Mouse (Mus musculus) CH12.LX (cell line): Measurements from ENCODE around the gene Zfp444. TPM values are rescaled to one million over a fixed set of nuclear protein-coding genes. Genes with fewer than 3 reads are reported as not detected.

Experiments
- DNase-seq: peaks from one replicate; pipeline ENCODE4 v3.0.0-alpha.2; 2013; ENCODE audit errors: extremely low read depth
- H3K27ac ChIP-seq: 2 replicates; pipeline ENCODE4 v1.5.1; 2012; ENCODE audit warnings: low read depth, mild to moderate bottlenecking, control low read depth, moderate library complexity; ENCODE audit not compliant: insufficient read depth
- H3K27me3 ChIP-seq: replicated peaks from 2 replicates; pipeline ENCODE3; 2012; ENCODE audit warnings: inconsistent platforms
- H3K36me3 ChIP-seq, 2 experiments: replicated peaks in 1 of 2; 2 replicates each; pipeline versions ENCODE3 to v1.6.1; 2012; ENCODE audit warnings: inconsistent platforms in 1 of 2, low read length in 1 of 2, mild to moderate bottlenecking in 1 of 2, mixed read lengths in 1 of 2, moderate library complexity in 1 of 2; ENCODE audit not compliant: control insufficient read depth in 1 of 2, insufficient read depth in 1 of 2
- H3K4me1 ChIP-seq, 2 experiments: 2 replicates each; pipeline ENCODE4 v1.6.1; 2012; ENCODE audit warnings: inconsistent platforms in 1 of 2, moderate library complexity in 1 of 2; ENCODE audit not compliant: insufficient read depth in 2 of 2, control insufficient read depth in 1 of 2
- H3K4me2 ChIP-seq: 2 replicates; pipeline ENCODE4 v1.6.1; 2012; ENCODE audit warnings: low read depth, mild to moderate bottlenecking, control low read depth; ENCODE audit not compliant: poor library complexity, insufficient read depth, severe bottlenecking
- H3K4me3 ChIP-seq, 3 experiments: fragments of 150-350 bp in 1 of 3; sonication (generic) in 1 of 3; replicated peaks in 1 of 3; 2 replicates each; pipeline versions ENCODE3 to v1.5.1; 2011 to 2012; ENCODE audit warnings: low read depth in 2 of 3, low read length in 2 of 3, mild to moderate bottlenecking in 2 of 3, moderate library complexity in 2 of 3, control low read depth in 1 of 3, improper control_type of control experiment in 1 of 3, inconsistent platforms in 1 of 3, mixed read lengths in 1 of 3; ENCODE audit not compliant: poor library complexity in 1 of 3
- H3K79me2 ChIP-seq: replicated peaks from 2 replicates; pipeline ENCODE4 v1.6.1; 2012; ENCODE audit warnings: mild to moderate bottlenecking, moderate library complexity; ENCODE audit not compliant: control insufficient read depth, poor library complexity, insufficient read depth, severe bottlenecking; ENCODE audit errors: extremely low read depth
- H3K9ac ChIP-seq: 2 replicates; pipeline ENCODE4 v1.6.1; 2012; ENCODE audit warnings: low read depth, mild to moderate bottlenecking, control low read depth, moderate library complexity; ENCODE audit not compliant: insufficient read depth
- H3K9me3 ChIP-seq: replicated peaks from 2 replicates; pipeline ENCODE3; 2012; ENCODE audit warnings: low read length, inconsistent platforms, mixed read lengths
- CTCF ChIP-seq, 2 experiments: IDR thresholded peaks in 1 of 2; conservative IDR thresholded peaks in 1 of 2; 2 replicates each; pipeline ENCODE4 v1.5.1; 2011 to 2012; ENCODE audit warnings: low read depth in 2 of 2, low read length in 2 of 2, improper control_type of control experiment in 1 of 2, inconsistent platforms in 1 of 2, mild to moderate bottlenecking in 1 of 2, moderate library complexity in 1 of 2
- ELF1 ChIP-seq: IDR thresholded peaks from 2 replicates; pipeline ENCODE4 v1.6.1; 2014; ENCODE audit warnings: low read depth, mild to moderate bottlenecking, inconsistent platforms, low read length, improper control_type of control experiment
- EP300 ChIP-seq: IDR thresholded peaks from 2 replicates; pipeline ENCODE4 v1.6.1; 2011; ENCODE audit warnings: low read length, improper control_type of control experiment
- GABPA ChIP-seq: IDR thresholded peaks from 2 replicates; pipeline ENCODE4 v1.6.1; 2012; ENCODE audit warnings: low read depth, low read length, improper control_type of control experiment, inconsistent platforms; ENCODE audit not compliant: insufficient replicate concordance
- JUND ChIP-seq: conservative IDR thresholded peaks from 2 replicates; pipeline ENCODE4 v1.6.1; 2011; ENCODE audit warnings: low read depth, low read length, improper control_type of control experiment
- MXI1 ChIP-seq: IDR thresholded peaks from 2 replicates; pipeline ENCODE4 v1.6.1; 2011; ENCODE audit warnings: mild to moderate bottlenecking, low read depth, low read length, improper control_type of control experiment
- NELFE ChIP-seq: IDR thresholded peaks from 2 replicates; pipeline ENCODE4 v1.6.1; 2011; ENCODE audit warnings: low read depth, low read length, improper control_type of control experiment
- PAX5 ChIP-seq: IDR thresholded peaks from 2 replicates; pipeline ENCODE4 v1.6.1; 2012; ENCODE audit warnings: low read length, inconsistent platforms, mixed read lengths
- RAD21 ChIP-seq: IDR thresholded peaks from 2 replicates; pipeline ENCODE4 v1.6.1; 2011; ENCODE audit warnings: low read depth, mild to moderate bottlenecking, low read length, improper control_type of control experiment, moderate library complexity
- RCOR1 ChIP-seq: conservative IDR thresholded peaks from 2 replicates; pipeline ENCODE4 v1.6.1; 2012; ENCODE audit warnings: low read depth, mild to moderate bottlenecking, inconsistent platforms, low read length, improper control_type of control experiment
- SMC3 ChIP-seq: IDR thresholded peaks from 2 replicates; pipeline ENCODE4 v1.6.1; 2011; ENCODE audit warnings: low read depth, low read length, improper control_type of control experiment
- TBP ChIP-seq: conservative IDR thresholded peaks from 2 replicates; pipeline ENCODE4 v1.6.1; 2011; ENCODE audit warnings: low read depth, low read length, improper control_type of control experiment
- TCF12 ChIP-seq: IDR thresholded peaks from 2 replicates; pipeline ENCODE4 v1.6.1; 2014; ENCODE audit warnings: low read depth, mild to moderate bottlenecking, inconsistent platforms, low read length, improper control_type of control experiment
- USF1 ChIP-seq: IDR thresholded peaks from 2 replicates; pipeline ENCODE4 v1.6.1; 2014; ENCODE audit warnings: low read depth, mild to moderate bottlenecking, inconsistent platforms, low read length, improper control_type of control experiment
- USF2 ChIP-seq: conservative IDR thresholded peaks from 2 replicates; pipeline ENCODE4 v1.6.1; 2011; ENCODE audit warnings: low read depth, low read length, improper control_type of control experiment
- dilution Hi-C: fragments of 300-500 bp; cut with MboI; formaldehyde crosslinking; loops from 2 replicates; pipeline ENCODE4 v1.14.3; 2020; ENCODE audit warnings: low sequenced_read_pairs; ENCODE audit not compliant: extremely low pct_unique_long_range_greater_than_20kb, extremely low pct_ligation_motif_present
- in situ Hi-C: fragments of 300-500 bp; cut with MboI; formaldehyde crosslinking; loops from 3 replicates; pipeline ENCODE4 v1.14.3; 2019; ENCODE audit warnings: low sequenced_read_pairs, low pct_ligation_motif_present, low pct_unique_long_range_greater_than_20kb, mixed read lengths
- polyA plus RNA-seq: library from polyadenylated mRNA; unstranded; fragments of >175 nt; gene quantifications from 2 replicates; pipeline ENCODE4 v1.2.1, GENCODE M21; 2012; ENCODE audit warnings: low read depth; ENCODE audit not compliant: insufficient read length
- total RNA-seq, 2 experiments: library from RNA; depleted of rRNA; stranded (reverse); fragments of 300-350 nt in 1 of 2; fragments of >200 nt in 1 of 2; gene quantifications; 2 replicates each; pipeline ENCODE4 v1.2.3; 2012 to 2014

Zfp444 gene
- total and polyA plus RNA-seq, 3 experiments: 16.0 to 23.3 (median 18.1) TPM

DNA sequence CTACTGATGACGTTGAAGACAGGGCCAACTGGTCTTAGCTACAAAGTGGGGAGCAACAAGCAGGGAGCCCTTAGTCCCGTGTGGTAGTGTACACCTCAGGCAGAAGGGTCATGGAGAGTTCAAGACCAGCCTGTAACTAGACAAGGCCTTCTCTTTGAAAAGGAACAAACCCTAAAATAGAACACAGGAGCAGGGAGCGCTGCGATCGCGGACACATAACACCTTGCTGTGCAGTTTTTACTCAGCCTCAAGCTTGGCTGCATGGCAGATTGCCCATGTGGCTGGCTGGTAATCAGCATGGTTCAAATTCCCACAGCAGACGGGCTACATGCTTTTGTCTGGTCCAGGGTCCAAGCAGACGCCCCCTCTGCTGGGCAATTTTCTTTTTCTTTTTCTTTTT lies 12.5 kb downstream of the Zfp444 start:
- Histone ChIP-seq H3K79me2 (no peaks in the 10 kb centered on the region), H3K27me3 (no peaks in the 10 kb centered on the region), H3K4me2 (no peak overlapping the region), H3K4me1 (peaks cover 5 to 16% of the 10 kb centered on the region in 2 experiments; a peak in 3 of 4 replicates), H3K27ac (no peak overlapping the region), H3K9ac (no peak overlapping the region), H3K9me3 (no peaks in the 10 kb centered on the region), H3K36me3 (peaks cover 34 to 87% of the 10 kb centered on the region in 2 experiments), H3K4me3 (no peak overlapping the region)
- DNase-seq: no peak
- dilution Hi-C loops: no loop called here
- TF ChIP-seq USF2: no peak
- TF ChIP-seq, all 38 proteins: peak for 0
- in situ Hi-C loops: no loop called here

DNA sequence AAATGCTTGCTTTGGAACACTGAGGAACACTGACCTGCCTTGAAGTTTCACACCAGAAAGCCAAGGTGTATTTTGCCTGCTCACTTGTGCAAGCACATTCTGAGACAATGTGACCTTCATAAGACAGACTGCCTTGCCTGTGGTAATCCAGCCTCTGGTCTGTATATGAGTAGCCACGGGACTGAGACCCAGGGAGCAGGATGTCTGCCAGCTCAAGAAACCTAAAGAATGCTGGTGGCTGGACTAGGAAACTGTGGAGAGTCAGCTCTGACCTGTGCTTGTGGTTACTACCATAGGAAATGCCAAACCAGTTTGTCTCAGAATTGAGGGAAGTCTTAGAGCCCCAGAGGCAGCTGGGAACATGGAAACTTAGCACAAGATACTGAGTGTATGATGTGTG lies 13.4 kb downstream of the Zfp444 start:
- in situ Hi-C loops (no loop called here), dilution Hi-C loops (no loop called here)
- H3K4me2 ChIP-seq: no peak overlapping the region
- no peak overlapping the region for H3K4me3 ChIP-seq
- H3K27me3 ChIP-seq: no peaks in the 10 kb centered on the region
- H3K36me3 ChIP-seq: peaks cover 35 to 90% of the 10 kb centered on the region in 2 experiments
- peaks cover 5 to 21% of the 10 kb centered on the region in 2 experiments for H3K4me1 ChIP-seq
- no peak for TF ChIP-seq TCF12
- TF ChIP-seq RCOR1: no peak
- no peak for TF ChIP-seq SMC3
- TF ChIP-seq JUND: no peak
- no peak for TF ChIP-seq NELFE
- no peak for TF ChIP-seq MXI1
- no peak overlapping the region for H3K9ac ChIP-seq
- no peaks in the 10 kb centered on the region for H3K79me2 ChIP-seq
- no peak overlapping the region for H3K27ac ChIP-seq
- no peak for DNase-seq
- H3K9me3 ChIP-seq: no peaks in the 10 kb centered on the region

DNA sequence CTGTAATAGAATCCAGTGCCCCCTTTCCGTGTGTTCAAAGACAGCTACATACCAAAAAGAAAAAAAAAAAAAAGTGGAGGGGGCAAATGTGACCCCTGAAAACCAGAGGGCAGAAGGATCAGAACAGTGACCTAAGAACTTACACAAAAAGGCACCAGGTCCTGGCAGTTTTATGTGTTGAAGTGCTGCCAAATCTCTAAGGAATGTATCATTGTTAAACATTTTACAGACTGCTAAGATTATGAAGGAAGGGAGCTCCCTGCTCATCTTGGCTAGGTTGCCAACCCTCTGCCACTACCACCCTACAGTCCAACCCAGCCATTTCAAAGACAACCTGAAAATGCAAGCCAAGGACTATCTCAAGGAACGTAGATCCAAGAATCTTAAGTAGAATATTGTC lies 14.2 kb downstream of the Zfp444 start:
- Histone ChIP-seq H3K27ac (no peak overlapping the region), H3K4me2 (no peak overlapping the region), H3K36me3 (peaks cover 35 to 87% of the 10 kb centered on the region in 2 experiments), H3K4me1 (peaks cover 5 to 20% of the 10 kb centered on the region in 2 experiments), H3K79me2 (no peaks in the 10 kb centered on the region), H3K9me3 (no peaks in the 10 kb centered on the region), H3K9ac (no peak overlapping the region), H3K4me3 (no peak overlapping the region), H3K27me3 (no peaks in the 10 kb centered on the region)
- TF ChIP-seq PAX5: no peak
- TF ChIP-seq ELF1: no peak
- no peak for TF ChIP-seq USF1
- no peak for TF ChIP-seq GABPA
- TF ChIP-seq TBP: no peak
- TF ChIP-seq MXI1: no peak
- TF ChIP-seq CTCF (conservative IDR thresholded peaks at IDR 0.05 in 1 of 2, IDR thresholded peaks at IDR 0.05 in 1 of 2; ENCODE audit: low read depth in 2 of 2, low read length in 2 of 2): no peak
- TF ChIP-seq RAD21: no peak
- TF ChIP-seq EP300: no peak
- dilution Hi-C loops (no loop called here), in situ Hi-C loops (no loop called here)
- no peak for DNase-seq
